Mouse (Mus musculus): ENCODE data around the gene Tceanc2.
"Not testable (repeated sequence)": the region's sequence is repeated elsewhere in the genome, so short reads cannot be mapped to it uniquely, and the experiment has no call there.

Gene Tceanc2

DNA sequence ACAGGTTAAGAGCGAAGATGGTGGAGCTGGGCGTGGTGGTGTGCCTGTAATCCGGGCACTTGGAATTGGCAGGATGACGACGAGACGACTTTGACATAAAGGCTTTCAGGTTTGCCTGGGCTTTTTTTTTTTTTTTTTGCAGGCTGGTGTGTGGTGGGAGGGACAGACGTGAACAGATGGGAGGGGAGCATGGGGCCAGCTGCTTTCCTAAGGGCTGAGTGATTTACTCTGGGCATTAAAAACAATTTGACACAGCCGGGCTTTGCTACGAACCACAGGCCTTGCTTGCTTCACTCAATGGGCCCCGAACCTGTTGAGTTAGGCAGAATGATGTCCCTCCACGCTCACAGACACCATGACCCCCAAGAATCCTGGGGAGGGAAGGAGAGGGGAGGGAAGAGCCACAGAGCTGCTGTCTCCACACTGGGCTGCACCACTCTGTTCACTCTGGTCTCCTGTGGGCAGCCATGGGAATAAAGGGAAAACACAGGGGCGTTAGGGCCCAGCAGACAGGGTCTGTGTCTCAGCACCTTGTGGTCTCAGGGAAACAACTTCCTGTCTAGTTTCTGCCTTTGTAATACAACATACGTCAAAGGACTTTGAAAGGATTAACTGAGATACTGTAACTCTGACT is 51.9 kb downstream of the Tceanc2 start:
- DNase-seq (ENCODE audit: low spot score in 2 of 2), result no peak

DNA sequence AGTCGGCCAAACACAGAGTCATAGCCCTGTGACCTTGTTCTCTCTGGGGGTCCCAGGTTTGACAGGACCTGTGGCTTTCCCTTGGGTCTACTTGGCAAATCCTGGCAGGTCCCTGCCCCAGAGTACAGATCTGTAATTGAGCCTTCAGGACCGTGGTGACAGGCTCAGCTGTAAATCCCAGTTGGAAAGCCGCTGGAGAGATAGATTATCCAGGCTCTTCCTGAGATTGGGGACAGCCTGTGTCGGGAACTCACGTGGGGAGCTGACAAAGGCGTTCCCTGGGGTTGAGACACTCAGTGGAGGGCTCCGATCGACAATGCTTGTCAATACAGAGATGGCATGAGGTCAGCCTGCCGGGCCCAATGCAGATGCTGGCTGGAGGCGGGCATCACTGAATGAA is 52.5 kb downstream of the Tceanc2 start:
- no peak for DNase-seq (ENCODE audit: low spot score in 2 of 2)

DNA sequence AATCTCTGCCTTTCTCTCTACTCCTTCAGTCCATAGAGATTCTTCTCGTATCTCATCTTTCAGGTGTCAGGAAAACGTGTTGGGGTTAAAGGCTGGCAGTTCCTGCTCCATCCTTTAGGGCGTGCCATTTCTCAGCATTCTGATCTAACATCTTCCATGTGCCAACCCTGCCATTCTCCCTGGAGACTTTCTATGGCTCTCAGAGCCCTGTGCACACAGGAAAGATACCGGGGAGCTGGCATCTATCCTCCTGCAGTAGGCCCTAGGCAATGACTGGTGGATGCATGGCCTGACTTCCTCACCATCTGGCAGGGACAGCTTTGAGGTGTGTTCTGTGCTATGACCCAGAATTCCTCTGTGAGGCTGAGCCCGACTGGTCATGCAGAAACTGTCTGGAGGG is 53.8 kb downstream of the Tceanc2 start:
- DNase-seq (ENCODE audit: low spot score in 2 of 2), result no peak

DNA sequence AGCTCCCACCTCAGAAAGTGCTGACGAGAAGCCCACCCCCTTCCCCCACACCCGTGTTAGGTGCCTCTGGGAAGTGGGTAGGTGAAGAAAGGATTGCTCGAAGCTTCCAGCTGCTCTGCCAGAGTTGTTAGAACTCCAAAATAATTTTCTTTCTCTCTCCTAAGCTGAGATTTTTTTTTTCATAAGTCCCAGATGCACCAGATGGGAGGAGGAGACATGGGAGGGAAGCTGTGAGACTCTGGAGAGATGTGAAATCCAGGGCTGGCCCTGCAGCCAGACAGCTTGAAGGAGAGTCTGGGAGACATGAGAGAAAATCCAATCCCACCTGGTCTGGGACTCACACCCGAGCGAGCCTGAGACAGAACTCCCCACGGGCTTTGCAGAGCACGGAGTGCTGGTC is 54.5 kb downstream of the Tceanc2 start:
- no peak for DNase-seq (ENCODE audit: low spot score in 2 of 2)

DNA sequence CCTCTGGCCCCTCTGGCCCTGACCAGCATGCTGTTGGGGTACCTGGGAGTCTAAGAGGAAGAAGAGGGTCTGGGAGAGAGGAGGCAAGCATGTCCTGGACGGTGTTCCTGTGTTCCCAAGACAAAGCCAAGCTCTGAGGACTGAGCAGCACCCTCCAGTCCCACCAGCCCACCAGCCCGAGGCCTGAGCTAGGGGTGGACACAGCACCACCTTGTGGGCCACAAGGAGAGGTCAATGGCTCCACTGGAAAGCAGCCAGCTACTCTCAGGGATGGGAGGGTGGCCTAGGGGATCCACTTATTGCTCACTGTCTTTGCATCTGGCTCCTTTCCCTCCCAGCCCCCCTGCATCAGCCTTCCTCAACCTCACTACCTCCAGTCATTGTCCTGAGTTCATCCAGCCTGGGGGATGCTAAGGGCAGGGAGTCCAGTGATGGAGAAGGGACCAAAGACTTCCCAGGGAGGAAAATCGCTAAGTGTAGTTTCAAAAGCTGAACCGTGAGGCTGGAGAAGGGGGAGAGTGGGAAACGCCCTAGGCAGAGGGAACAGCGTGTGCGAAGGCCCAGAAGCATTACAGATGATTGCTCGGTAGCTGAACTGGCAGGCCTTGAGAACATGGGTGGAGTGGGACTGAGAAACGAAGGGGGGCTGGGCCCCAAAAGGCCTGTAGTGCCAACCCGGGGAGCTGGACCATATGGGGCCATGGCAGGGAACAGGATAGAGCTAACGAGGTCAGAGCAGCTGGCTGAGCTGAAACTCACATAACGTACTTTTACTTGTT is 57.6 kb downstream of the Tceanc2 start:
- DNase-seq (ENCODE audit: low spot score in 2 of 2), result no peak

DNA sequence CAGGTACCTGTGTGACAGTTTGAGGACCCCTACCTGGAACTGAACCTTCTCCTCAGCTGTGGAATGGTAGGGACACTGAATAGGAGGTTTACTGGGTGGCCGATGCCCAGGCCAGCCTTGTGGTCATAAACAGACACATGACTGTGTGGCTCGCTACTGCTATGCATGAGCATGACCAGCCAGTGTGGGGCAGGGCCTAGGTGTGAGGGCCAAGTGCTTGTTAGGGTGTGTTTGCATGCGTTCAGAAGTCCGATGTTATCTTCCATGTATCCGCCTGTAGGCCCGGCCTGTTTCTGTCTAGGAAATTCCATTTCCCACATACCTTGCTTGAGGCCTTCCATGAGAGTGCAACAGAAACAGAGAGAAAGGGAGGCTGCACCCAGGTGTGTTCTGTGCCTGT is 58.2 kb downstream of the Tceanc2 start:
- DNase-seq (ENCODE audit: low spot score in 2 of 2), result no peak

DNA sequence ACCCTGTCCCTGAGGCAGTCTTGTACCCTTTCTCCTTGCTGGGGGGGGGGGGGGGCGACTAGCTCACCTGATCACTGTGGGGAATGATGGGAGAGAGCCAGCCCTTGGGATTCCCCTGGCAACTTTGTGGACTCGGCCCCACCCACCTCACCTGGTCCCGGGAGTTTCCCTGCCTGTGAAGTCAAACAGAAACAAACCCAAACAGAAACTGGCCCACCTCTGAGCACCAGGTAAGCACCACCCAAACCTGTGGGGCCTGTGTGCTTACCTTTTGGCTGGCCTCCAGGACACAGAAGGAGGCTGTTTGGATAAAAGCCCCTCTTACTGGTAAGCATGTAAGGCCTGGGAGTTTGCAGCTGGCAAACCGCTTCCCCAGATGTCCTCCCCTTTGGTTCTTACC is 59.9 kb downstream of the Tceanc2 start:
- no peak for DNase-seq (ENCODE audit: low spot score in 2 of 2)

DNA sequence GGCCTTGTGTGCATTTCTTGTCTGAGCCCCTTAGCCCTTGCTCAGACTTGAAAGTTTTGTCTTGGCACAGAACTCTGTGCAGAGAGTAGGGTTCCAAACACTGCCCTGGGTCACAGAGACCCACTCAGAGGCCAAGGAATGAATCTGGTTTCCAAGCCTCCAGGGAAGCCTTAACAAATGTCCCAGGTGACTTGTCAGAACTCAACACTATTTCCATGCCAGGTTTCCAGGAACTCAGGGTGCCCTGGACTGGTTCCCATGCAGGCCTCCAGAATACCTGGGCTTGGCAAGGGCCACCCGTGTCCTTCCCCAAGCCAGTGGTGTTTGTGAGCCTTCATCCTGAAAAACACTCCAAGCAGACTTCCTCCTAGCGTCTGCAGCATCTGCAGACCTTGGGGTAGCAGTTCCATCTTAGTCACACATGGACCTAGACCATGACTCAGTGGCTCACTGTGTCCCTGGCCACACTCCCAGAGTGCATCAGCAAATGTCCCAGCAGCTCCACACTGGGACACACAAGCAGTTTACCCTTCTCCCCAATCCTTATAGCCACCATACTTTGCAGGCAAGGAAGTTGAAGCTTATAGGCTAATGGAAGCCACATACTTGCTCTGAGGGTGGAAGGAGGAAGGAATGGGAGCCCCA is 61.1 kb downstream of the Tceanc2 start:
- DNase-seq (ENCODE audit: low spot score in 2 of 2), result no peak

DNA sequence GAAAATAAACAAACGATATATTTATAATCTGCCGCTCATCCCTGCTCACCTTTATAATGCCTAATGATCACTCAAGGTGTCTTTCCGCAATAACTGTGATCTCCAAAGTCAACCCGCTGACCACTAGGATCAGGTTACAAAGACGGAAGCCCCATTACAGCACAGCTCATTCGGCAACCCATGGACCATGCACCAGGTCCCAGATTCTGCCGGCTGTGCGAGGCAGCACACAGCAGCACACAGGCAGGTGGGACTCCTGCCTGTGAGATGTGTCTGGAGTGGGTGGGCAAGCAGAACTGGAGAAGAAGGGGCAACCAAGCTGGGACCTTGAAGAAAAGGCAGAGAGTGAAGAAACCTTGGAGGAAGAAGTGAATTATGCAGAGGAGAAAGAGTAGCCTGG is 64.6 kb downstream of the Tceanc2 start:
- no peak for DNase-seq (ENCODE audit: low spot score in 2 of 2)

DNA sequence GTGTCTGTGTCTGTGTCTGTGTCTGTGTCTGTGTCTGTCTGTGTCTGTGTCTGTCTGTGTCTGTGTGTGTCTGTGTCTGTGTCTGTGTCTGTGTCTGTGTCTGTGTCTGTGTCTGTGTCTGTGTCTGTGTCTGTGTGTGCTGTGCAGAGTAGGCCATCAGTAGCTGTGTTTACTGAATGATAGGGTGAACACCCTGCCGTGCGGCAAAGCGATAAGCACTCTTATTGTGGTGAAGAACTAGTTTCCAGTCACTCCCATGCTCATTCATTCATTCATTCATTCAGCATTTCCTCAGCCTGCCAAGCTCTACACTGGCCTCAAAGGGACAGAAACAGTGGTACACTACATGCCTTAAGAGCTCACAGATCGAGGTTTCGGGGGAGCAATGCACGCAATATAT is 69.7 kb downstream of the Tceanc2 start:
- DNase-seq (ENCODE audit: low spot score in 2 of 2), result not testable (repeated sequence)

DNA sequence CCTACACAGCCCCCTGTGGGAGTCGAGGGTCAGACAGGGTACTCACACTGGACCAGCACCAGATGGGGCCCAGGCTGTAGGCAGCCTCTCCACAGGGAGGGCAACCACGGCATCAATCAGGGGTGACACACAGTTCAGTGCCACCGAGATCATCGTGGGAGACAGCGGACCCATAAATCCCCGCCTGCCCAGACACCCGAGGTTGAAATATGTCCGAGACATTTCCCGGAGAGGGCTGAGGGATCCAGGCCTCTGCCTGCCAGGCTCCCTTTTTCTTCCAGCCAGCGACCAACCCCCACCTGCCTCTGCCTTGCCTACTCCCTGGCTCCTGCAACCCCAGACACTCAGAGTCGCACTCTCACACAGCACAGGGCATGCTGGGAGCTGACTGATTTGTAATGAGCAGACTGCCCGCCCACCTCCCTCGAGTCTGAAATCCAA is 70.6 kb downstream of the Tceanc2 start:
- DNase-seq (ENCODE audit: low spot score in 2 of 2), result no peak

DNA sequence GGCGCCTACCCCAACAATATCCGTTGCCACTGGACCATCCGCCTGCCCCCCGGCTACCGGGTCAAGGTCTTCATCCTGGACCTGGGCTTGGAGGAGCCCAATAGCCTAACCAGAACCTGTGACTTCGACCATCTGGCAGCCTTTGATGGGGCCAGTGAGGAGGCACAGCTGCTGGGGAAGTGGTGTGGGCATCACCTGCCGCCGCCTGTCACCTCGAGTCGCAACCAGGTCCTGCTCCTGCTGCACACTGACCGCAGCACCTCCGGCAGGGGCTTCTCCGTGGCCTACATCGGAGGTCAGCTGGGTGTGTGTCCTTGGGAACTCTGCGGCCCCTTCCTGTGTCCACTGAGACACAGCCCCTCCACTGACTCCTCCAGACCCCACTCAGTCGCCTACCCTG is 72.1 kb downstream of the Tceanc2 start:
- no peak for DNase-seq (ENCODE audit: low spot score in 2 of 2)

DNA sequence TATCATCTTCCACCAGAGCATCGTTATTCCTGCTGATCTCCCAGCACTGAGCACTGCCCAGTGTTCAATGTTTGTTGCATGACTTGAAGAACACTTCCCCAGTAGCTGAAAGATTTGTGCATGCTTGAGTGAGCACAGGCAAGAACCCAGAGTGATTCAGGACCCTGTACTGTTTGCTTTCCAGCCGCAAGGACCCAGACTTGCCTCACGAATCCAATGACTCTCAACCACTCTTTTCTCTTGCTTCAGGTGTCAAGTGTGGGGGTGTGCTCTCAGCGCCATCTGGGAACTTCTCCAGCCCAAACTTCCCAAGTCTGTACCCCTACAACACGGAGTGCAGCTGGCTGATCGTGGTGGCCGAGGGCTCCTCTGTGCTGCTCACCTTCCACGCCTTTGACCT is 76.7 kb downstream of the Tceanc2 start:
- DNase-seq (ENCODE audit: low spot score in 2 of 2), result no peak

DNA sequence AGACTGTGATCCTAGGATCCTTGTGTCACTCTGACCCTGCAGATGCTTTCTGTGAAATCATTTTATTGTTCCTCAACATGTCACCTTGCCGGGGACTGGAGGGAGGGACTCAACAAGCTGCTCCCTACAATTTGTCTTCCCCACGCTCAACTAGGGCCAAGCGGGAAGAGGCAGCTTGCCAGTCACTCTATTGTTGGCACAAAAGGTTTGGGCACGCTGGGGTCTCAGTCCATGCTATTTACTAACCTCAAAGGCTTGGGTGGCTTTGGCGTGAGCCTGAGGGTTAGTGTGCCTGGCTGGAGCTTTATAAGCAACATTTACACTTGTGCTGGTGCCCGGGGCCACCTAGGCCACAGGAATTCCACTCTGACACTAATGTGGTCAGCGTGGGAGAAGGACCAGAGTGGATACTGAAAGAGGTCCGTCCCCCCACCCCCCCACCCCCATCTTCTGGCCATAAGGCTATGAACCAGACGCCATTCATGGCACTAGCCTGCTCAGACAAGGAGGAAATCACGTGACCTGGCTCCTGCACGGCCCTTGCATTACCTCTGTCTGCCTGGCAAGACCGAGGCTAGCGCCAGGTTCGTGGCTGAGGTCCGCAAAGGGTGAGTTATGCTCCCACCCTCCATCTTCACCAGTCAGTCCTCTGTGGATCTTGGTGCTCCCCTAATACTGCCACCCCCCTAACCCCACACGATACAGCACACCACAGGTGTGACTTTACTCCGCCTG is 80.0 kb downstream of the Tceanc2 start:
- DNase-seq (ENCODE audit: low spot score in 2 of 2), result peak in 1 of 2 experiments; percentile 10

DNA sequence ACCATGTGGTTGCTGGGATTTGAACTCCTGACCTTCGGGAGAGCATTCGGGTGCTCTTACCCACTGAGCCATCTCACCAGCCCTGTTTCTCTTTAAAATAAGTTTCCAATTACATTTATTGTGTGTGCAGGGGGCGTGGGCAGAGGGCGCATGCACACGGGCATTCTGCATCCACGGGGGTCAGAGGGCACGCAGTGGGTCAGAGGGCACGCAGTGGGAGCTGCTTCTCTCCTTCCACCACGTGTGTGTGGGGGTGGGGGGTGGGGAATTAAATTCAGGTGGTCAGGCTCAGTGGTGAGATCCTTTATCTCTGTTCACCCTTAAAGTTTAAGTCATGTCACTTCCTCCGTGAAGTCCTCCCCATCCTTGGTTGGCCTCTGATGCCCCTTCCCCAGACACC is 80.5 kb downstream of the Tceanc2 start:
- DNase-seq (ENCODE audit: low spot score in 2 of 2), result no peak

DNA sequence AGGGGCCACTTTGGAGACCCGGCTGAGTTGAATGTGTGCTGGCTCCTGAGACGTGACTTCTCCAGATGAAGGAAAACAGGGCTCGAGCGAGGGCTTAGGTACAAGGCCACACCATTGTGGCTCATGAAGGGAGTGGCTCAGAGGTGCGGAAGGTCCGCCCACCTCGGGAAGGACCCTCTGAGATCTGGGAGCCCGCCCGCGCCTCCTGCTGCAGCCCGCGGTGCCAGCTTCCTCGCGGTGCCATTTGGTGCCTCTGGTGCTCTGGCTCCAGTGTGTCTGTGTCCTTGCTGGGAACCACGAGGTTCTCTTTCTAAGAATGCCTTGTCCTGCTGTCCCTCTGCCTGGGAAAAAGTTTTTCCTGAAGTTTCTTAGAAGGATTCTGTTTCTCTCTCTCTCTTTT is 81.0 kb downstream of the Tceanc2 start:
- peak in 1 of 2 experiments; percentile 6 for DNase-seq (ENCODE audit: low spot score in 2 of 2)

DNA sequence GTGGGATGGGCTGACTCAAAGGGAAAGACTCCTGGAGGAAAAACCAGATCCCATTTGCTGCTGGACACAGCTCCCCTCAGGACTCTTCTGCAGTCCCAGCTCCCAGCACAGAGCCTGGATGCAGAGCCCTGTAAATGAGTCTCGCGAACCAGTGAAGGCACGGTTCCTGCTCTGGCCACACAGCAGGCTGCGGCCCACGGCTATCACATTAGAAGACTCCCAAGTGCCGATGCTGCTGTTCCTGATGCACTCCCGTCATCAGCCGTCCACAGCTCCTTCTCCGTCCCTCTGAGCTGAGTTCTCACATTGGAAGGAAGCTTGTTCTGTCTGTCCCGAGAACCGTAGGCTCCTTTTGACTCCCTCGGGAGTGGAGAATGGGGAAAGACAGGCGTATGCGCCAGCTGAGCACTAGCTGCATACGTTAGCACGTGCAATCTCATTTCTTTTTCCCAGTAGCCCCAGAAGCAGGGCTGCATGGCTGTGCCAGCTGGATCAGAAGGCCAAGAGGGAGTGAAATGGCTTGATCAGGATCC is 82.0 kb downstream of the Tceanc2 start, which contains the start of gene Cdcp2:
TSS of gene Cdcp2 (plus strand) at position 51 of the 533 bp plus-strand sequence.
- no peak for DNase-seq (ENCODE audit: low spot score in 2 of 2)

DNA sequence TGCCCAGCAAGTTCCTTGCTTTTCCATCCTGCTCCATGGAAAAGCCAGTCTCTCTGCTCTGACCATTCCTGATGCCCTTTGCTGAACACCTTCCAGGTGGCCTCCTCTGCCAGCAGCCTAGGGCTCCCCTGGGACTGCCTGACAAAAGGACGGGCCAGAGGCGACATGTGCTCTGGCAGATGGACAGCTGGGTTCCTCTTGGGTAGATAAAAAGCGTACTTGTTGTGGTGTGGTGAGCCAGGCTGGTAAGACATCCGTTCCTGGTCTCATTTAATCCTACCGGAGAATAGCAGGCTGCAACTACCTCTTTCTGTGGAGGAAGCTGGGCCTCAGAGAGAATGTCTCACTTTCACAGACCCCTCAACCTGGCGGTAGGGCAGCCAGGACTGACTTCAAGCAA is 82.9 kb downstream of the Tceanc2 start:
- DNase-seq (ENCODE audit: low spot score in 2 of 2), result no peak

DNA sequence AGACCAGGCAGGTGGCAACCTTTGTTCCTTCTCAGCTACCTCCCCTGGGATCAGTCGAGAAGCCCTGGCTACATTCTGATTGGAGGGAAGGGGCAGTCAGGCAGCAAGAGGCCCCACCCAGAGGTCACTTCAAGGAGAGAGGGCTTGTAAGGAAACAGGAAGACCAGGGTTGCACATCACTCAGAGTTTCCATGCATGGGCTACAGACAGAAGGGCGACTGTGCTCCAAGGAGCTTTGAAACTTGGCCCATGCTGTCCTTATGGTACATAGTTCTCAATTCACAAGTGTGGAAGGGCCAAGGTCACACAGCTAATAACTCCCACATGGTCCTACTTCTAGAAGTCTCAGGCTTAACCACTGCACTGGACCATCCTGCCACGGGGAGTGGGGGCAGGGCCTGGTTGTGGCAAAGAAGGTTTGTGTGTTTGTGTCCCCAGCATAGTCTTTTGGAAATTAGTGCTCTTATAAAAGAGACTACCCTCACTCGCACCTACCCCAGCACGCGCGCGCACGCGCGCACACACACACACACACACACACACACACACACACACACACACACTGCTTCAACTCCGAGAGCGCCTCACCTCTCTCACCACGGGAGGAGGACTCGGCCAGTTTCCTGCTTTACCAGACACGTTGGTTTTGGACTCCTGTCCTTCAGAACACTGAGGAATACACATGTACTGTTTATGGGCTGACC is 84.3 kb downstream of the Tceanc2 start:
- no peak for DNase-seq (ENCODE audit: low spot score in 2 of 2)

DNA sequence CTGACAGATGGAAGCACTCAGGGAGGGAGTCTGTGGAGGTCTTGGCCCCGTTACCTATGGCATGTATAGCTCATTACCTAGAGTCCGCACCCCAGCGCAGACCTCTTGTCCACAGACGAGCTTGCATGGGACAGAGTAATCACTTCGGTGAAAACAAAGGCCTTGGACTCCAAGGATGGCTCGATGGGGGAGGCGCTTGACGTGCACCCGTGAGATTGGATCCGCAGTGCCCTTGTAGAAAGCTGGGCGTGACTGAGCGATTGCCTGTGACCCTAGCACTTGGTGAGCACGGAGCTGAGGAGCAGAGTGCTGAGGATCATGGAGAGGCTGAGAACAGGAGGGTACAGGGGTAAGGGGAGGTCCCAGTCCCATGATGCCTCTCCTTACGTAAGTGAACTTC is 87.2 kb downstream of the Tceanc2 start:
- DNase-seq (ENCODE audit: low spot score in 2 of 2), result no peak

DNA sequence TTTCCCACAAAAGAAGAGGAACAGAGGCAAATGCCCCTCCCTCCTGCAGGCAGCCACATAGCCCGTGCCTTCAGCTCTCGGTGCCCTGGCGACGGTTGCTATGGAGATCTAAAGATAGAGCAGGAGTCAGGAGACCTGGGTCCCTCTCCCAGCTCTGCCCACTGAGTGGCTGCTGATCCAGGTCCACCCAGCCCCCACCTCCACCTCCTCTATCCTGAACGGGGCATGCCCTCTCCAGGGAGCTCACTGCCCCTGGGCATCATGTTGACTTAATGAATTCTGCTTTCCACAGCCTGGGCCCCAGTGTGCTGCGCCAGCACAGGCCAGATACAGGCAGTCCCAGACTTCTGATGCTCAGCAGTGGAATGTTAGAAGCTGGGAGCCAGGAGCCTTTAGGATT is 94.1 kb downstream of the Tceanc2 start:
- DNase-seq (ENCODE audit: low spot score in 2 of 2), result no peak

All from thymus, postnatal 10 days (tissue).